Mouse (Mus musculus): ENCODE measurements at regions not wholly inside any gene's neighbourhood (a gene's known extent, or its start where the extent isn't known, plus 50 kb on each side); places are given as distances from the start of the nearest gene placed in this dataset.

- TF ChIP-seq CTCF (IDR thresholded peaks at IDR 0.05; ENCODE audit: borderline replicate concordance, insufficient read depth, low read depth, low read length) = no peak
- TF ChIP-seq POLR2A (IDR thresholded peaks at IDR 0.05; ENCODE audit: borderline replicate concordance, insufficient read depth, low read length) = no peak
Observed at GRCm38 (mm10) chr3:21950571-21950970, 125.9 kb upstream of the Tbl1xr1 start.
